Mouse (Mus musculus): ENCODE results near the gene Rftn1.

Gene Rftn1

DNA sequence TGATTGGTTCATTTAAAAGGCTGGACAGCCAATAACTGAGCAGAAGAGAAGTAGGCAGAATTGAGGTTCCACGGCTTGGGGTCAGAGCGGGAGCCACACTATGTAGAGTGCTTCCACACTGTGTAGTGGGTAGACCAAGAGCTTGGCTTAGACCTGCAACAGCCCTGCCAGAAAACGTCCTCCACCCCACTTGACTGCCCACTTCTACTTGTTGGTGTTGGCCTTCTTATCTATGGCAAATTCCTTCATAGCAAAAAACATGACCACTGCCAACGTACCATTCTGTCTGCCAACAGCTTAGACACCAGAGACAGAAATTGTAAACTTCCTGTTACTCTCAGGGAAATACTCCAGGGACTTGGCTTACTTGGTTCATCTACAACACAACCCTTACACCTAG lies 127.8 kb downstream of the Rftn1 start:
- no peak for DNase-seq

DNA sequence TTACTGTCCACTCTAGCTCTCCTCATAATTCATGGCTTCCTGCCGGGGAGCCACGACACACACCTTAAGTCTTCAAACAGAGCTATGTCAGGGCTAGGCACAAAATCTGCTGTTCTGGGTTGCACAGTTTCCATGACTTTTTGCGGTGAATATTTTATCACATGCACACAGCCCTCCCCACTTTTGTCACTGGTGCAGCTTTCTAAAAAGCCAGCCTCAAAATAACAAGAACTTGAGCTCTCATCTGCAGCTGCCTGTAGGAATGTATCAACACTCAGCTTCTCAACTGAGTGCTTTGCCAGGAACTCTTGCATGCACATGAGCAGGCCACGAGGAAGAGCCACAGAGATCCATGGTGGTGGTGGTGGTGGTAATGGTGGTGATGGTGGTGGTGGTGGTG lies 129.0 kb downstream of the Rftn1 start:
- no peak for DNase-seq

DNA sequence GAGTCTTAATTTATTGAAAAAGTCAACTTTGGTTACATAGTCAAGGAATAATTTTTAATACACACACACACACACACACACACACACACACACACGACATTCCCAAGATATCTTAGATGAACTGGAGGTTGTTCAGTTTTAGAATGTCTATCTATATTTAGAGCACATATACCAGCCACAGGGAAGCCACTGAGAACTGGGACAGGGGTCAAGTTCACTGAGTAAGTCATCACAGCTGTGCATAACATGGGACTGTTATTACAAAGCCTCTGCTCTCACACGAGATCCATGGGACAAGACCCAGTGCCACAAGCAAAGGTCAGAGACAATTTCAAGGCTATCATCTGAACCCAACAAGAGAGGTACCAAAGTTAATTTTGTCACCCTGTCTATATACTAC lies 130.3 kb downstream of the Rftn1 start:
- no peak for DNase-seq

DNA sequence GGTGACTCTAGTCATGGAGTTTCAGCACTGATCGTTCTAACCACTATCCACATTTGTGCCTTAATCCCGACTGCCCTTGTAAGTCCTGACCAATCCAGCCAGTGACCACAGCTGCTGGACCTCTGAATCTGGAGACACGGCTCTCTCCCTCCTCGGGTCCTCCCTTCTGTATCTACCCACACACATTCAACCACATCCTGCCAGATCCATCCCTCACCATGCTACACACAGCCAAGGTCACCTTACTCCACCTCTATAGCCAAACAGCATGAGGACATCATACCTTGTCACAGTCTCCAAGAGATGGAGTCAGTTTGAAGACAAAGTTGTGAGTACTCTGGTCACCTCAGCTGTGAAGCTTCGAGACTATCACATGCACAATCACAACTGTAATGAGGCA lies 131.1 kb downstream of the Rftn1 start:
- DNase-seq = no peak

DNA sequence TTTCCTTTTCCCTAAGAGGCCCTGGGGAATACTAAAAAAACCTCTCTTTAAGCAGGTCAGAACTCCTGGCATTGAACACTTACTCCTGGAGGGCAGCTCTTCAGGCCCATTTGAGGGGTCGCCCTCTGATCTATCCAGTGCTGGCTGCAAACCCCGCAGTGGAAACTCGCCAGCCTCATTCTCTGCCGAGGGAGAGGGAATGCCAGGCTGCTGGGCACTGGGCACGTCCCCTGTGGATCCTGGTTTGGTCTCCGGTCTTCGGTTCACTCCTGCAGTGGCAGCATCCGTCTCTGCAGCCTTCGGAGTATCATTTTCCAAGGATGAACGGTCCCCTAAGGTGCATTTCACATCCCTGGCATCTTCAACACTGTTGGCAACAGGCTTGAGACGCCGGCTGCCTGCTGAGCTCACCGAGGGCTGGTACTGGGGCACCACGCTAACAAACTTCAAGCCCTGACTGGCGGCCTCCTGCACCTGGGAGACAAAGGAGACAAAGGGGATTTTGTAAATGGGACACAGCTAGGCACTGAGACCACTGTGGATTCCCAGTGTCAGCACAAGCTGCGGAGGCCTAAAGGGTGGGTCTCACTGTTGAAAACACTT lies 135.2 kb downstream of the Rftn1 start:
- DNase-seq = no peak

DNA sequence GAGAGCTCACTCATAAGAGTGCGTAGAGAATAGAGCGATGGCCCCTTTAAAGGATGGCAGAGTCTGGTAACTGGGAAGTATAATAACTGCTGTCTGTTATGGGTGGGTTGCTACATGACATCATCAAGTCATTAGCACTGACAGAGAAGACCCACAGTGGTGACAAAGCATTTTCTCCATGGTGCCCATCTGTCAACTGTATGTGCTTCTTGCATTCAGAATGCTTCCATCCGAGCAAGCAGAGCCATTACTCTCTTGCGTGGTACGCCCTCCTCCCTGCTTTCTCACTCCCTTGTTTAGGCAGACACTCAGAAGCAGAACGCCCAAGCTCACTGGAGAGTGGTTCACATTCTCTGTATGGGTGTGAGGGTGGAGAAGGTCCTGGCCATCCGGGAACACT lies 135.9 kb downstream of the Rftn1 start:
- DNase-seq = no peak

DNA sequence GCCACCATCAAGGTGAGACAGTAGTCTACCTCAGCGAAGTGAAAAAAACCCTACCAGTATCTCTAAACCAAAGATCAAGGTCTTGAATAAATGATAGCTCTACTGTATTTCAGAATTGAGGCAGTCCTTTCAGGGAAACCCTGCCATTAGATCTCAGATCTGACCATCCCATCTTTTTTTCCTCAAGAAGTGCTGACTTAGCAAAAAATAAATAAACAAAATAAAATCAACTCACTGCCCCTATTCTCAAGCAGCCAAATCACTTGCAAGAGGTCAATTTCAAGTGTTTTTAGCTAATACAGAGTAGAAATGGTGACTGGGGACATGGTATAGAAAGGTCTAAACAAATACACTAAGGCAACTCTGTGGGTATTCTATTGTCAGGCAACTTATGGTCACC lies 136.5 kb downstream of the Rftn1 start:
- DNase-seq = no peak

DNA sequence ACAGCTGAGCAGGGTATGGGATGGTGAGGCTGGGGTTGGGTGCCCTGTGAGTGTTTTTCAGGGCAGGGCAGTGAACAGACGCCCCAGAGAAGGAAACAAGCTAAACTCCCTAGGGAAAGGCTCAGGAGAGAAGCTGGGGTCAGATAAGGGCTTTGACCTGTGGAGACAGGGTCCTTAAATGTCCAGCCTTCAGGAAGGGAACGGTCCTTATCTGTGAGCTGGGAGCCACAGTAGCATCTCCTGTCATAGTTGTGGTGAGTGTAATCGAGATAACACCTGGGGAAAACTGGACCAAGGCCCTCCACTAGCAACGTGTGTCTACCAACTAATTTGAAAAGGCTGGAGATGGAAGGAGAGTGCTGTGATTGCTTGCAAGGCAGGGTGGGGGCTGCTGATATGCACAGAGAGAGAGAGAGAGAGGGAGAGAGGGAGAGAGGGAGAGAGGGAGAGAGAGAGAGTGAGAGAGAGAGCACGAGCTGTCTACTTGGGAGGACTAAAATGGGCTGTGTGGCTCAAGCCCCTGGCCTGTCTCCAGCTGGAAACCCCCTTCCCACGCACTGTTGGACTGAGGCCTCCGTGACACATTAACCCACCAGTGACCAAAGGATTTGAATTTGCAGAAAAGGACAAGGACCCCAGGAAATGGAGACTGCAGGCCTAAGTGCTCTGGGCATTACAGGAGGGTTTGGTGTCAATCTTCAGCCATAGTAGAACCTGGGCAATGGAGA lies 137.6 kb downstream of the Rftn1 start:
- no peak for DNase-seq

DNA sequence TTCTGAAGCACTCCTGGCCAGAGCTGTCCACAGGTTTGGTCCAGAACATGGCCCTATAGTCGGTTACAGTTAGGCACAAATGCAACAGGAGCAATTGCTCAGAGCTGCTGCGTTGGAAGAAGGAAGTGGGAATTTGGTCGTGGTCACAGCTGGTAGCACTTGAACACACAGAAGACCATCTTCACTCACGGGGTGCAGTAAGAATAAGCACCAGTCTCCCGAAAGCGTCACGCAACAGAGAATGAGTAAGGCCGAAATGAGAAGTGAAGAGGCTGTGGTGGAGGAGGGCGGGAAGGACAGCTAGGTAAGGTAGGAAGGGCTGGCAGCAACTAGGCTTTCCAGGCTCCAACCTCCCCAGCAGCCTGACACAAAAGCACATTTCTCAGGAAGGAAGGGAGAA lies 140.0 kb downstream of the Rftn1 start:
- no peak for DNase-seq

DNA sequence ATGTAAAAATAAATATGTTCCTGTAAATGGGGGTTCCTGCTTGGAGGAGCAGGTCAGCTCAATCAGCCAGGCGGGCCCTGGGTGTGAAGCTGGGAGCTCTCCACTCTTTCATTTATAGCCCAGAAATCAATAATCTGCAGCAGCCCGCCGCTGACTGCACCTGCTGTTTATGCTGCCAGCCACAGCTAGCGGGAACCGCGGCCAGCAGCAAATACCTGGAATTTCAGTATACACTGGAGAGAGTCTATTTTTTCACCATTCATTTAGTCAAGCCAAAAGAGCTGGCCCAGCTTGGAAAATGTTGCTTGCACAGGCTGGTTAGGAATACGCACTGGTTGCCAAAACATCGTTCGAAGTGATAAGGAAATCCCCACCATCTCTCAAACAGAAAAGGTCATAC lies 142.3 kb downstream of the Rftn1 start:
- DNase-seq = no peak

DNA sequence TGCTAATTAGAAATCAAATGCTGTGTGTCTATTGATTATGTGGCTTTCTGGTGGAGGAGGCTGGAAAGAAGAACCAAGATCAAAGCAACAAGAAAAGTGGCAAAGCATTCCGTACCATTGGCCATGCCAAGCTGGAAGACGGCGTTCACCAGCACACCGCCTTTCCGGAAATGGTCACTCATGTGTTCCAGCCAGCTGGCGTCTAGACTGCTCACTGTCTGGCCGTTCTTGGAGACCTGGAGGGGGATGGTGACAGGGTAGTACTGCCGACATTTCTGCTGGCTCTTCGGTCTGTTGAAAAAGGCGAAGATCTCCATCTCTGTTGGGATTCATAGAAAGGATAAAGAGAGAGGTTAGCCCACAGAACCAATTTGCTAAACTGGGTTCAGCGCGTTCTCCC lies 143.3 kb downstream of the Rftn1 start:
- peak; percentile 30 for DNase-seq

DNA sequence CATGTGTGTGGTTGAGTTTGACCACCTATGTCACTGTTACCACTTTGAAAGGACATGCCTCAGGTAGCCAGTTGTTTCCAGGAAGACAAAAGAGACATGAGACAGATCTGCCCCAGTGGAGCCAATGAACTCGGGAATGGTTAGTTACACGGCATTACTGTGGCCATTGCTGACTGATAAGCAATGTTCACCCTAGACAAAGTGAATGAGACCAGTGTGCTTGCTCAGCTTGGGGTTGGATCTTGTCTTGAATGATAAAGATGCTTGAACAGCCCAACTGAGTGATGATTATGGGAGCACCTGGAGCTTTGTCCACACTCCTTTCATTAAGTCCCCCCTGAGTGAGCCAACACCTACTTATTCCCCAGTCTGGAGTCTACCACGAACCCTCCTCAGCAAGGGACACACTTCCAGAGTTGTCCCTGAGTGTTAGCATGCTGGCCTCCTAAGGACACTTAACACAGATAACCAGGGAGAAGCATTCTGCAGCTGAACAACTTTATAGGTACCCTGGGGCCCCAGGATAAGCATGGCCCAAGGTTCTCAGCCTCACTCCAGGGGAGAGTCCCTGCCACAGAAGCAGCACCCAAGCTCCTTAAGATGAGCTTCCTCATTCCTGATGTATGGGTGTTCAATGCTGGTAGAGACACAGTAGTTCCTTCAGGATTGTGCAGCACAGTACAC lies 149.6 kb downstream of the Rftn1 start:
- no peak for DNase-seq

DNA sequence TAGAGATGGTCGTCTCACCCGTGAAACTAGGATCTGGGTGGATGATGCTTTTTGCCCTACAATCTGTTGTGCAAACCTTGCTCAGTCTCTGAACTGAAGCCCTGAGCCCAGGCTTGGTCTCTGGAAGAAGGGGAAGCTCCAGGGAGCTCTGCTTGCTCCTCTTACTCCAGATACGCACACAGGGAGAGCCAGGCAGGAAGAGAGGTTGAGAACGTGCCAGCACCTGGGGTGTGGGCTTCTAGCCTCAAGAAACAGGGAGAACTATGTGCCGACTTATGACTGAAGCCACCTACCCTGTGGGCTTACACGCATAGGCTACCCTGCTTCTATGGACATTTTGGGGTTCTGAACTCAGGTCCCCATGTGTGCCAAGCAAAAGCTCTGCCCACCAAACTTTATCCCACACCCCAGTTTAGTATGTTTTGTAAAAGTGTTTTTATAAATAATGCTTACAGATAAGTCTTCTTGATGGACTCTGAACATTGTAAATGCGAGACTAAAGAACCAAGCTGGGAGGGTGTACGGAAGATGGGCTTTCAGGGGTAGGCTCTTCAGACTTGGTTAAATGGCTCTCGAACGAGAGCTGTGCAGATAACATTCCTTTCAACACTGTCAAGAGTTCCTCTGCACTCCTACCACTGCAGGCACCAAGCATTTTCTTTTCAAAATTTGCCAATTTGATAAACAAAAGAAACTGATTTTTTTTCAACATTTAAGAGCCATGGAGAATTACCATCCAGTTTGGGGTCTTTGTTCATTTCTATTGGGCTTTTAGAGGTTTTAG lies 152.4 kb downstream of the Rftn1 start:
- no peak for DNase-seq

DNA sequence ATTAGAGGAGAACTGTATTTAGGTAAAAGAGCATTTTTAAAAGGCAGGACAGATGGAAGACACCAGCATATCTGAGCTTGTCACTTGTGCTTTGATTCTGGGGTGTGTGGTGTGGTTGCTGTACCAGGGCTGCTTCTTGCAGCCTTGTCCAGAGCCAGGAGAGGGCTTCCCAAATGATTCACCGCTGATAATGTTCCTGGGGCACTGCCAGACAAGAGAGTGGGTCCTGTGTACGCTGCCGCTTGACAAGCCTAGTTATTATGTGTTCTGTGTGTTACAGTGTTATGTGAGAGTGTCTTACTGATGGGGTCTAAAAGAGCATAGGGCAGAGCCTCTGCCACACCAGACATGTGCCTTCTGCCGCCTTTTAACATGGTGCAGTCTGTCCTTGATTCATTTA lies 153.1 kb downstream of the Rftn1 start:
- no peak for DNase-seq

DNA sequence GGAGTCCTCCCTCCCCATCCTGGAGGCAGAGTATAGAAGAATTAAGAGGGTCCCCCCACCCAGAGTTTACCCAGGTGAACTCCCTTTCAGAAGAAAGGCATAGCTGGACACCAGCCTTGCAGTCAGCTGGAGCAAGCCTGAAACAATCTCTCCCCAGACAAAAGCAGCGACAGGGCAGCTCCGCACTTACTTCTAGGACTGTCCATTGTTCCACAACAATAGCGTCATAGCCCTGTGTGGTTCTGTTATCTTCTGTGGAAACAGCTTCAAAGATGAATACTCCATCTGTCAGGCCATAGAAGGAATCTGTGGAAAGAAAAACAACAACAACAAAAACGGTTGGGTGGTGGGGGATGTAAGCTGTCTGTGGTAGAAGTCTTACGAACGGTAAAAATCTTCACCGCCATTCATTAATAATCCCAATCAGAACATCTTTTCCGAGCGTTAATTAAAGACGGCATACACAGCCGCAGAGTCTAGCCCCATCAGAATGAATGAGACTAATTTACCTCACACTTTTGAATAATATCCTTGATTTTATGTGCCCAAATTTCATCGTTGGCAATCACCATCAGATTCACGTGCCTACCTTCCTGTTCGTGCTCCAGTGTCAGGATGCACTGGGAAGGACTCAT lies 153.6 kb downstream of the Rftn1 start:
- no peak for DNase-seq

DNA sequence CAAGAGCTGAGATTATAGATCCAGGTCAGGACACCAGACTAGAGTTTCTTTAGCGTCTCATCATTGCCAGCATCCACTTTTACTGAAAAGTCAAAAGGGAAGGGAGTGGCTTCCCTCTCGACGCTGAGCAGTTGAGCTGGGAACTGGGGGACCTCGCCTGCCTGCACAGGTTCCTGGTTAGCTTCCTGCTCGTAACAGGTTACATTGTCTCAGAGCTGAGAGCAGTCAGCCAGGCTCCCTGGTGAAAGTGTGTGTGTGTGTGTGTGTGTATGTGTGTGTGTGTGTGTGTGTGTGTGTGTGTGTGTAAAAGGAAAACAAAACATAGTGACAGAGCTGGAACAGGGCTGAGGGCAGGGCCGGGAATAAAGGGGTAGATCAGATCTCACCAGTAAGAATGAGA lies 156.8 kb downstream of the Rftn1 start:
- no peak for DNase-seq

DNA sequence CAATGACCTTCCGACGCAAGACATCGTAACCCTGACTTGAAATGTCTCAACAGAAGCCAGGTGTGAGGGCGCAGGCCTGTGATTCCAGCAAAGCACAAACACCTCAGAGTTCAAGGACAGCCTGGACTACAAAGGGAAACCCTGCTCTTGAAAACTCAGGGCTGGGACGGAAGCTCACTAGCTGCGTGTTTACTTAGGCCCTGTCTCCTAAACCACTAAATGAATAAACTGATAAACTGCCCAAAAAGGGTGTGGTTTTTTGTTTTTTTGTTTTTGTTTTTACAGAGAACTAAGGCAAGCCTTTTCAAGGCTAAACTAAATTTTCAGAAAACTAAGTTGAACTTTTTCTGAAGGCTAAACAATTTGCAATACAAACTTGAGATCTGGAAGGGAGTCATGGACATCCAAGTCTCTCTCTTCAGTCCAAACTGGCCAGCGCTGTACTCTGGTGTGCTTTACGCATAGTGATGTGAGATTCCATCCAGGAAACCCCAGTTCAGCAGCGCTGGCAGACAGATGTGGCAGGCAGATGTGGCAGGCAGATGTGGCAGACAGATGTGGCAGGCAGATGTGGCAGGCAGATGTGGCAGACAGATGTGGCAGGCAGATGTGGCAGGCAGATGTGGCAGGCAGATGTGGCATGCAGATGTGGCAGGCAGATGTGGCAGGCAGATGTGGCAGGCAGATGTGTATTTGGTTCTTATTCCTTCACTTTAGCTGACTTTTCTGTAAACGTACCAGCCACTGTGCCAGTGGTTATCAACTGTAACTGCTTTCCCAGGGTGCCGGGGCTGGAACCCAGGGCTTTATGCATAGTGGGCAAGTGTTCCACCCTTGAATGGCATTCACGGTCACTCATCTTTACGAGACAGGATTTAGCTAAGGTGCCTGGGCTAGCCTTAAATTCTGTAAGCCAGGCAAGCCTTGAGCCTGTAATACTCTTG lies 158.7 kb downstream of the Rftn1 start:
- no peak for DNase-seq

DNA sequence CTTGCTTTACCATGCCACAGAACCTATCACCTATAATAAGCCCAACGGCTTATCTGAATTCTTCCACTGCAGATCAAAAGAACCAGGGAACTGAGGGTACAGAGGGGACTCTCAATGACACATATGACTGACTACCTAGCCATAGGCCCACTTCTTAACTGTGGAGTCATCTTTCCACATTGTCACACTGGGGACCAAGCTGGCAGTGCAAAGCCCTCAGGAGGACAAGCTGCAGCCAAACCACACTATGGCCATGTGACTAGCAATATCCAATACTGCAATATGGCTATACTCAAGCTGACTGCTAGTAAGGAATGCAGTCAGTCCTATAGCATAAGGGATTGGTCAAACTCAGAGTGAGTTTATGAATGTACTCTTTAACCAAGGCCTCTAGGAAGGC lies 164.8 kb downstream of the Rftn1 start:
- no peak for DNase-seq

DNA sequence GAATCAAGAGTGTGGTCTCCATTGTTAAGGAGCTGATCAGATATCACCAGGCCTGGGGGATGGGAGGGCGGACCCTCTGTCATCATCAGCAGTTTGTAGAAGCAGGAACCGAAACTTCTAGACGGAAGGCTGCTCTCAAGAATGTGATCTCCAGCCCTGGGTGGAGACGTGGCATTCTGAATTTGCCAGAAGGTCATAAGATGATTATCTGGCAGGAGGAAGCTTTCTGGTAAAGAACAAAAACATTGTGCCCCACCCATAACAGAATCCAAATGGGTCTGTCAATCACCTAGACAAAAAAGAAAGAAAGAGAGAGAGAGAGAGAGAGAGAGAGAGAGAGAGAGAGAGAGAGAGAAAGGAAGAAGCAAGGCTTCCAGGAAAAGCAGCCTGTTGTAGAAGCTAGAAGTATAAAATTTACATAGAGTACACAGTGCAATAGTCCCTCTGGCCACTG lies 165.3 kb downstream of the Rftn1 start:
- no peak for DNase-seq

DNA sequence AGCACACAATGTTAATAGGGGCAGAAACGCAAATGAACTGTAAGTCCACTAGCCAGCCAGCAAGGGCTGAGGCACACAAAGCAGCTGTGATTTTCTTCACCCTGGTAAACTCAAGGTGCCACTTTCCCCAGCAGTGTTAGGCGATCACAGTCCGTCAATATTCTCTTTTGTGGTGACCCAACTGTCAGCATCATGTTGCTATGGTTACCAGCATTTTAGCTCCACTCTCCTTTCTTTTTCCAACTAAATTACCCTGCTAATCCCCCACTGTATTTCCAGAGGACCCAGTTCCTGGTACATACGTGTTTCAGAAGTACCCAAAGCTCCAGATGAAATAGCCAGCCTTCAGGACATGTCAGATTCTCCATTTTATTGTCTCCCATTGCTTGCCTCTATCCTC lies 169.1 kb downstream of the Rftn1 start:
- no peak for DNase-seq

DNA sequence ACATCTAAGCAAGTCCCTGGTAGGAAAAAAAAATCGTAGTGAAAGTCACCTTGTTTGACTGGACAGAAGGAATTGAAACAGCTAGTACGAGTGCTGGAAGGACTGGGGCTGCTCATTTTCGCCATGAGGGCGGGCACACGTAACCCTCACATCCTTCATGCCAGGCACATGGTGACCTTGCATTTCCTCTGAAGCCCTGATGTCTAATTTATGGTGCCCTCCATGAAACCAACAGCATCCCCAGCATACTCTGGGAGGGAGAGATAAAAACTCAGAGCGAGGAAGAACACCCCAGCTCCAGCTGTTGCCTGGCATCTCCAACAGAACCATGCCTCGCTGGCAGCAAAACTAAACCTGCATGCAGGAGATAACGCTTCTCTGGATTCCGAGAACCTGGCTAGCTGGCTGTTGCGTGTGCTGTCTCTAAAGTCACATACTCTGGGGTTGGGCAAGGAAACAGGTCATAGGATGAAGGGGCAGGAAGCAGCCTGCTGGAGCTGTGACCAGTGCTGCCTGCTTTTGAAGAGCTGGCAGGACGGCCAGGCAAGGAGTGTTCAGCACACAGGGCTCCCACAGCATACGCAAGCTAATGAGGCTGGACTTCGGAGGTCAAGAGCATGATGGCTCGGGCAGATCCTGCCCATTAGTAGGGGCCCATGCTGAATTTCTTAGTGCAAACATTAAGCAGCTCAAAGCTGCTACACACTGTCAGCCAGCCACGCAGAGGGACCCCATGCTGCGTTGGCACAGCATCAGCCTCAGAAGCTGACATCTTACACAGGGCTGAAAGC lies 170.1 kb downstream of the Rftn1 start:
- peak; percentile 59 for DNase-seq

Data from cerebellum, adult 11 months (tissue).